Mouse (Mus musculus): ENCODE data around the gene Khnyn. TPM values are rescaled to one million over a fixed set of nuclear protein-coding genes. Genes with fewer than 3 reads are reported as not detected.

The Khnyn gene
- polyA plus RNA-seq, 1 experiment from 2014 or later, result 21.2 TPM

- Histone ChIP-seq H3K4me1 (peaks cover 10% of the 10 kb centered on the region), H3K9ac (no peak overlapping the region), H3K36me3 (replicated peaks) (0 out of 2 replicates have a peak, but pooled peaks cover 7% of the 10 kb centered on the region), H3K4me3 (replicated peaks) (no peak overlapping the region), H3K9me3 (no peaks in the 10 kb centered on the region), H3K27ac (no peak overlapping the region), H3K27me3 (no peaks in the 10 kb centered on the region), H3K4me2 (no peak overlapping the region)
- WGBS, result 39% methylated on average over 14 of the region's 14 CpGs
- no peak for ATAC-seq (ENCODE audit: low FRiP score)
These were observed 7.1 kb upstream of the Khnyn start for GRCm38 (mm10) chr14:55877469-55878315.

- Histone ChIP-seq H3K4me1 (peaks cover 7% of the 10 kb centered on the region), H3K36me3 (replicated peaks) (no peaks in the 10 kb centered on the region), H3K27ac (no peak overlapping the region), H3K27me3 (no peaks in the 10 kb centered on the region), H3K4me3 (replicated peaks) (no peak overlapping the region), H3K9ac (no peak overlapping the region), H3K4me2 (no peak overlapping the region), H3K9me3 (no peaks in the 10 kb centered on the region)
- WGBS, result 44% methylated on average over 7 of the region's 7 CpGs
- ATAC-seq (ENCODE audit: low FRiP score), result no peak
These were observed 6.3 kb upstream of the Khnyn start for GRCm38 (mm10) chr14:55878316-55878940.

GRCm38 (mm10) chr14:55879623-55880022 is 5.1 kb upstream of the Khnyn start:
- Histone ChIP-seq H3K9me3 (no peaks in the 10 kb centered on the region), H3K4me1 (peaks cover 9% of the 10 kb centered on the region), H3K4me3 (replicated peaks) (no peak overlapping the region), H3K9ac (no peak overlapping the region), H3K4me2 (no peak overlapping the region), H3K27me3 (no peaks in the 10 kb centered on the region), H3K27ac (no peak overlapping the region), H3K36me3 (replicated peaks) (no peaks in the 10 kb centered on the region)
- 23% methylated on average over 1 of the region's 1 CpGs for WGBS
- peak; percentile 63 for ATAC-seq (ENCODE audit: low FRiP score)

GRCm38 (mm10) chr14:55880982-55881381 is 3.8 kb upstream of the Khnyn start:
- Histone ChIP-seq H3K9me3 (no peaks in the 10 kb centered on the region), H3K27ac (no peak overlapping the region), H3K4me1 (peaks cover 19% of the 10 kb centered on the region), H3K4me2 (no peak overlapping the region), H3K27me3 (no peaks in the 10 kb centered on the region), H3K4me3 (replicated peaks) (no peak overlapping the region), H3K36me3 (replicated peaks) (no peaks in the 10 kb centered on the region), H3K9ac (no peak overlapping the region)
- ATAC-seq (ENCODE audit: low FRiP score), result no peak
- 83% methylated on average over 8 of the region's 8 CpGs for WGBS

- Histone ChIP-seq H3K4me3 (replicated peaks) (no peak overlapping the region), H3K36me3 (replicated peaks) (peaks cover 10% of the 10 kb centered on the region), H3K4me2 (no peak overlapping the region), H3K9me3 (no peaks in the 10 kb centered on the region), H3K27me3 (no peaks in the 10 kb centered on the region), H3K27ac (no peak overlapping the region), H3K4me1 (peaks cover 21% of the 10 kb centered on the region), H3K9ac (no peak overlapping the region)
- 73% methylated on average over 6 of the region's 6 CpGs for WGBS
- ATAC-seq (ENCODE audit: low FRiP score), result no peak
These were observed 2.5 kb upstream of the Khnyn start for GRCm38 (mm10) chr14:55882171-55882641.

GRCm38 (mm10) chr14:55883149-55883661 is 1.5 kb upstream of the Khnyn start:
- Histone ChIP-seq H3K4me1 (peaks cover 21% of the 10 kb centered on the region), H3K4me3 (replicated peaks) (no peak overlapping the region), H3K36me3 (replicated peaks) (peaks cover 20% of the 10 kb centered on the region), H3K9me3 (no peaks in the 10 kb centered on the region), H3K27ac (no peak overlapping the region), H3K27me3 (no peaks in the 10 kb centered on the region), H3K4me2 (no peak overlapping the region), H3K9ac (no peak overlapping the region)
- 95% methylated on average over 13 of the region's 13 CpGs for whole genome bisulfite sequencing
- no peak for ATAC-seq (ENCODE audit: low FRiP score)

- no peaks in the 10 kb centered on the region for H3K27me3 ChIP-seq
- peaks cover 25% of the 10 kb centered on the region for H3K36me3 ChIP-seq (replicated peaks)
- ATAC-seq (ENCODE audit: low FRiP score), result no peak
- H3K4me1 ChIP-seq, result peaks cover 21% of the 10 kb centered on the region
- no peak overlapping the region for H3K9ac ChIP-seq
- no peaks in the 10 kb centered on the region for H3K9me3 ChIP-seq
- 90% methylated on average over 12 of the region's 12 CpGs for WGBS
- H3K27ac ChIP-seq, result peak overlapping the region; percentile 86
- H3K4me3 ChIP-seq (replicated peaks), result no peak overlapping the region
- no peak overlapping the region for H3K4me2 ChIP-seq
These were observed 1.1 kb upstream of the Khnyn start for GRCm38 (mm10) chr14:55883663-55884062.

GRCm38 (mm10) chr14:55884166-55884565 is 581 bp upstream of the Khnyn start, which contains the start of gene Cbln3:
Cbln3 (minus strand) TSS chr14:55884392.
- H3K27me3 ChIP-seq, result no peaks in the 10 kb centered on the region
- ATAC-seq (ENCODE audit: low FRiP score), result peak; percentile 27
- H3K4me1 ChIP-seq, result peaks cover 21% of the 10 kb centered on the region
- H3K9ac ChIP-seq, result peak within 1 kb of the TSS; percentile 87
- WGBS, result 39% methylated on average over 4 of the region's 4 CpGs
- peak within 1 kb of the TSS; percentile 76 for H3K4me2 ChIP-seq
- H3K36me3 ChIP-seq (replicated peaks), result peaks cover 29% of the 10 kb centered on the region
- no peaks in the 10 kb centered on the region for H3K9me3 ChIP-seq
- H3K4me3 ChIP-seq (replicated peaks), result peak within 1 kb of the TSS; percentile 84
- H3K27ac ChIP-seq, result peak within 1 kb of the TSS; percentile 86

- no peaks in the 10 kb centered on the region for H3K27me3 ChIP-seq
- peak overlapping the region; percentile 76 for H3K4me2 ChIP-seq
- under 1% methylated on average over 23 of the region's 30 CpGs for WGBS
- H3K9ac ChIP-seq, result peak overlapping the region; percentile 87
- H3K27ac ChIP-seq, result peak overlapping the region; percentile 86
- H3K4me1 ChIP-seq, result peaks cover 21% of the 10 kb centered on the region
- no peaks in the 10 kb centered on the region for H3K9me3 ChIP-seq
- ATAC-seq (ENCODE audit: low FRiP score), result peak; percentile 68
- peak overlapping the region; percentile 84 for H3K4me3 ChIP-seq (replicated peaks)
- H3K36me3 ChIP-seq (replicated peaks), result peaks cover 40% of the 10 kb centered on the region
These were observed 505 bp downstream of the Khnyn start for GRCm38 (mm10) chr14:55885114-55885790.

GRCm38 (mm10) chr14:55885791-55886271 is 1.1 kb downstream of the Khnyn start:
- 19% methylated on average over 16 of the region's 16 CpGs for WGBS
- H3K27ac ChIP-seq, result 0 out of 2 replicates have a peak overlapping the region, but pooled peaks have one; percentile 11

GRCm38 (mm10) chr14:55886571-55887382 is 2.0 kb downstream of the Khnyn start:
- Histone ChIP-seq H3K4me1 (peaks cover 21% of the 10 kb centered on the region), H3K9me3 (no peaks in the 10 kb centered on the region), H3K27ac (no peak overlapping the region), H3K36me3 (replicated peaks) (peaks cover 55% of the 10 kb centered on the region), H3K9ac (0 out of 2 replicates have a peak overlapping the region, but pooled peaks have one; percentile 25), H3K4me2 (no peak overlapping the region), H3K4me3 (replicated peaks) (no peak overlapping the region), H3K27me3 (no peaks in the 10 kb centered on the region)
- WGBS, result 85% methylated on average over 24 of the region's 24 CpGs
- no peak for ATAC-seq (ENCODE audit: low FRiP score)

More at GRCm38 (mm10) chr14:55885791-55886271, 1.1 kb downstream of the Khnyn start:
- Histone ChIP-seq H3K4me3 (replicated peaks) (peak overlapping the region; percentile 84), H3K9ac (peak overlapping the region; percentile 87), H3K27me3 (no peaks in the 10 kb centered on the region), H3K4me1 (peaks cover 21% of the 10 kb centered on the region), H3K4me2 (peak overlapping the region; percentile 76), H3K9me3 (no peaks in the 10 kb centered on the region), H3K36me3 (replicated peaks) (peaks cover 46% of the 10 kb centered on the region)
- no peak for ATAC-seq (ENCODE audit: low FRiP score)
